Mouse (Mus musculus): Measurements from ENCODE around the gene Prl4a1. TPM values are rescaled to one million over a fixed set of nuclear protein-coding genes. Genes with fewer than 3 reads are reported as not detected.
"Not testable (repeated sequence)": the region's sequence is repeated elsewhere in the genome, so short reads cannot be mapped to it uniquely, and the experiment has no call there.

Prl4a1 gene
- polyA plus RNA-seq (2011; ENCODE audit: insufficient read depth, insufficient read length, low read depth, missing spikeins) = not detected in 2 replicates

DNA sequence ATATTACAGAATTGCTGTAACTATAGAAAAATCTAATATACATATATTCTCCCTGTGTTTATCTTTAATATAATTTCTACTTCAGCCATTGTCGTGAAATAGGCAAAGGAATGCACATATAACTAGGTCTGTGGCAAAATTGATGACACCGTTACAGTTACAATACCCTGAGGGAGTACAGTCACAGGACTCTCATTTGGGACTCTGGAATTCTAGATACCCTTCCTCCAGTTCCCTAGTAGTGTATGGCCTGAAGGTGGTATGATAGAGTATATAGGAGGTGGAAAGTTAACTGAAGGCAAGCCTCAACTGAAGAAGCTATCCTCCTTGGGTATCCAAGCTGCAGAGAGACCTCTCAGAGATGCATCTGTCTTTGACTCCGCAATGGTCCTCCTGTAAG is at the start of gene Prl4a1:
Prl4a1 (plus strand) TSS at position 301 of the 400 bp plus-strand sequence.
- H3K4me3 ChIP-seq (ENCODE audit: low read depth, low read length) = no peak within 1 kb of the TSS
- no peak within 1 kb of the TSS for H3K9ac ChIP-seq (ENCODE audit: low read depth, poor library complexity, severe bottlenecking)
- H3K27me3 ChIP-seq (ENCODE audit: control insufficient read depth, insufficient read depth, low read length, poor library complexity, severe bottlenecking) = no peaks in the 10 kb centered on the region
- no peaks in the 10 kb centered on the region for H3K36me3 ChIP-seq (ENCODE audit: control insufficient read depth, insufficient read depth, low read length, poor library complexity, severe bottlenecking)
- H3K9me3 ChIP-seq (replicated peaks; ENCODE audit: control insufficient read depth, insufficient read depth, low read length, poor library complexity, severe bottlenecking) = no peaks in the 10 kb centered on the region
- TF ChIP-seq POLR2A (IDR thresholded peaks at IDR 0.05; ENCODE audit: insufficient read depth, low read length) = no peak
- no peak for TF ChIP-seq CTCF (IDR thresholded peaks at IDR 0.05; ENCODE audit: low read depth, low read length)
- no peak for TF ChIP-seq EP300 (IDR thresholded peaks at IDR 0.05; ENCODE audit: insufficient read depth, low read depth, low read length)
- no peak within 1 kb of the TSS for H3K27ac ChIP-seq (ENCODE audit: insufficient read depth, low read length)
- no peaks in the 10 kb centered on the region for H3K4me1 ChIP-seq (ENCODE audit: control insufficient read depth, insufficient read depth, low read length)

DNA sequence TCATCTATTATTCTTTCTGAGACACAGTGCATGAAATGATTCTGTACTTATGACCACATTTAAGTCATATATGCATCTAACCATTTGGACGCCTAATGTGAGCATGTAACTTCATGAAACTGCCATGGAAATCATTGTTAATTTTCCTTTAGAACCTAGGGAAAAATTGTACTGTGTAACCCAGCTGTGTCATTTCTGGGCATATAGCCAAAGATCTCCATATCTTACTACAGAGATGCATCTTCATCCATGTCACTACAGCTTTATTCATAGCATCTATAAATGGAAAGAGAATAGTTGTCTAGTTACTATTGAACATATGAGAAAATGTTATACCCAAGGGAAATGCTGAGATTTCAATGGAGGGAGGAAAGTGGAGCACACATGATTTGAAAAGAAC is 43.1 kb upstream of the Prl4a1 start:
- Histone ChIP-seq H3K27me3 (ENCODE audit: control insufficient read depth, insufficient read depth, low read length, poor library complexity, severe bottlenecking) (no peaks in the 10 kb centered on the region), H3K4me1 (ENCODE audit: control insufficient read depth, insufficient read depth, low read length) (no peaks in the 10 kb centered on the region), H3K36me3 (ENCODE audit: control insufficient read depth, insufficient read depth, low read length, poor library complexity, severe bottlenecking) (no peaks in the 10 kb centered on the region), H3K9me3 (replicated peaks; ENCODE audit: control insufficient read depth, insufficient read depth, low read length, poor library complexity, severe bottlenecking) (no peaks in the 10 kb centered on the region), H3K27ac (ENCODE audit: insufficient read depth, low read length) (no peak overlapping the region), H3K4me3 (ENCODE audit: low read depth, low read length) (no peak overlapping the region), H3K9ac (ENCODE audit: low read depth, poor library complexity, severe bottlenecking) (no peak overlapping the region)
- TF ChIP-seq POLR2A (IDR thresholded peaks at IDR 0.05; ENCODE audit: insufficient read depth, low read length) (no peak), CTCF (IDR thresholded peaks at IDR 0.05; ENCODE audit: low read depth, low read length) (no peak), EP300 (IDR thresholded peaks at IDR 0.05; ENCODE audit: insufficient read depth, low read depth, low read length) (no peak)

DNA sequence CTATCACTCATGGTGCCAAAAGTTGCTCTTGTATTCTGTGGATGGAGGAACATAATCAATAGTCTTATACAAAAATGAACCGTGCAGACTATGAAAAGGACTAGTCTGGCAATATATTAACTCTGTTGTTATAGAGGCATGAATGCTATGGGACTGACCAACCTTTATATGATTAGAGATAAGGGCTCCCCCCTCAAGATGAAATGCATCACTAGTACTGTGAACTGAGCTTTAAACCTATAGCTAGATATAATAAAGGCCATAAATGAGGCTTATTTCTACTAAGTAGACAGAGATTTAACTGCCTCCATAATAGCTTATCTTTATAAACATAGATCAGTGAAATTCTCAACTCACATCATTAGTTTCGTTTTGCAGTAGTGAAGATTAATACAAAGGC is 41.7 kb upstream of the Prl4a1 start:
- not testable (repeated sequence) for H3K9me3 ChIP-seq (replicated peaks; ENCODE audit: control insufficient read depth, insufficient read depth, low read length, poor library complexity, severe bottlenecking); H3K4me1 ChIP-seq (ENCODE audit: control insufficient read depth, insufficient read depth, low read length); H3K27ac ChIP-seq (ENCODE audit: insufficient read depth, low read length)

DNA sequence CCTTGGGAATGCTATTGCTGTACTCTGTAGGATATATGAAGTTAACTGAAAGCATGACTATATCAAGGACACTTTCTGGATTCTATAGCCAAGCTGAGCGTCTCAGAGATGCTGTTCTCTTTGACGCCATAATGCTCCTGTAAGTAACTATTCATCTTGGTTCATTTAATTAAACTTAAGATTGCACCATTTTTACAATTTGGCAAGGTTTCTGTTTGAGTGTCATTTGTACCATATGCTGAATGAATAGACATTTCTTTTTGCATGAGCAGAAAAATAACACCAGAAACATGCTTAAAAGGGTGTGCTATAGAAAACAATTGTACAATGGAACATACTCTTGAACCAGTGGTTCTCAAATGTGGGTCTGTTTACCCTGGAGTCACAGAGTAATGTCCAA is 38.4 kb upstream of the Prl4a1 start:
- no peak overlapping the region for H3K27ac ChIP-seq (ENCODE audit: insufficient read depth, low read length)
- no peaks in the 10 kb centered on the region for H3K9me3 ChIP-seq (replicated peaks; ENCODE audit: control insufficient read depth, insufficient read depth, low read length, poor library complexity, severe bottlenecking)
- TF ChIP-seq POLR2A (IDR thresholded peaks at IDR 0.05; ENCODE audit: insufficient read depth, low read length) (no peak), EP300 (IDR thresholded peaks at IDR 0.05; ENCODE audit: insufficient read depth, low read depth, low read length) (no peak), CTCF (IDR thresholded peaks at IDR 0.05; ENCODE audit: low read depth, low read length) (no peak)
- no peak overlapping the region for H3K9ac ChIP-seq (ENCODE audit: low read depth, poor library complexity, severe bottlenecking)
- no peak overlapping the region for H3K4me3 ChIP-seq (ENCODE audit: low read depth, low read length)
- no peaks in the 10 kb centered on the region for H3K4me1 ChIP-seq (ENCODE audit: control insufficient read depth, insufficient read depth, low read length)
- no peaks in the 10 kb centered on the region for H3K27me3 ChIP-seq (ENCODE audit: control insufficient read depth, insufficient read depth, low read length, poor library complexity, severe bottlenecking)
- H3K36me3 ChIP-seq (ENCODE audit: control insufficient read depth, insufficient read depth, low read length, poor library complexity, severe bottlenecking) = no peaks in the 10 kb centered on the region

More for the DNA sequence above, 41.7 kb upstream of the Prl4a1 start:
- H3K27me3 ChIP-seq (ENCODE audit: control insufficient read depth, insufficient read depth, low read length, poor library complexity, severe bottlenecking); H3K4me3 ChIP-seq (ENCODE audit: low read depth, low read length); H3K9ac ChIP-seq (ENCODE audit: low read depth, poor library complexity, severe bottlenecking); H3K36me3 ChIP-seq (ENCODE audit: control insufficient read depth, insufficient read depth, low read length, poor library complexity, severe bottlenecking): not testable (repeated sequence)

DNA sequence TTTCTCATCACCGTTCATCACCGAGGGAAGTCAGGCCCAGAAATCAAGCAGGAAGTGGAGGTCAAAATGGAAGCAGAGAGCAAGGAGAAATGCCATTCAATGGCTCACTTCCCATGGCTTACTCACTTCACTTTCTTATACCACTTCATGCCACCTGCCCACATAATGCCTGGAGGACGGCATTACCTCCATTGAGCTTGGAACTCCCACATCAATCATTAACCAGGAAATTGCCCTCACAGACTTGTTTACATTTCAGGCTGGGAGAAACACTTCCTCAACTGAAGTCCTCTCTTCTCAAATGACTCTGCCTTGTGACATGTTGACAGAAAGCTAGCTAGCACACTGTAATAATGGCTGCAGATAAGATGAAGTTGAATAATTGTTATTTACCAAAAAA is 19.5 kb upstream of the Prl4a1 start:
- H3K27me3 ChIP-seq (ENCODE audit: control insufficient read depth, insufficient read depth, low read length, poor library complexity, severe bottlenecking); H3K27ac ChIP-seq (ENCODE audit: insufficient read depth, low read length); H3K4me3 ChIP-seq (ENCODE audit: low read depth, low read length); H3K36me3 ChIP-seq (ENCODE audit: control insufficient read depth, insufficient read depth, low read length, poor library complexity, severe bottlenecking); H3K9ac ChIP-seq (ENCODE audit: low read depth, poor library complexity, severe bottlenecking); H3K4me1 ChIP-seq (ENCODE audit: control insufficient read depth, insufficient read depth, low read length); H3K9me3 ChIP-seq (replicated peaks; ENCODE audit: control insufficient read depth, insufficient read depth, low read length, poor library complexity, severe bottlenecking): not testable (repeated sequence)

DNA sequence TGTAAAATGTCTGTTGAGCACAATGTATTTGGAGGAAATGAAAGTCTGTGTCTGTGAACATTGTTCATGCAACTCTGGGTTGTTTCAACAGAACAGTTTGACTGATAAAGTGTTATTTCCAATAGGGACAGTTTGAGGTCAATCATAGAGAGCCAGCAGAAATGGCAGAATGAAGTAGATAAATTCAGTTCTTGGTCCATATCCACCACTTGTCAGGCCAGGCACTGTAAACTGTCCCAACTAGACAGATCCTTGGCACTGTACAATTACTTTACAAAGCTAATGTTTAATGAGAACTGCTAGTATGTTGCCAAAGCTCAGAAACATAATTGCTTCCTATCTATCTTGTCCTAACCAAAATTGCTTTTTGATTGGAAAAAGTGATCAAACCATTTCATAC is 13.3 kb downstream of the Prl4a1 start:
- no peak for TF ChIP-seq CTCF (IDR thresholded peaks at IDR 0.05; ENCODE audit: low read depth, low read length)
- TF ChIP-seq POLR2A (IDR thresholded peaks at IDR 0.05; ENCODE audit: insufficient read depth, low read length) = no peak
- no peak for TF ChIP-seq EP300 (IDR thresholded peaks at IDR 0.05; ENCODE audit: insufficient read depth, low read depth, low read length)
- H3K4me3 ChIP-seq (ENCODE audit: low read depth, low read length) = no peak overlapping the region
- H3K4me1 ChIP-seq (ENCODE audit: control insufficient read depth, insufficient read depth, low read length) = no peaks in the 10 kb centered on the region
- no peaks in the 10 kb centered on the region for H3K36me3 ChIP-seq (ENCODE audit: control insufficient read depth, insufficient read depth, low read length, poor library complexity, severe bottlenecking)
- H3K27ac ChIP-seq (ENCODE audit: insufficient read depth, low read length) = no peak overlapping the region
- no peaks in the 10 kb centered on the region for H3K27me3 ChIP-seq (ENCODE audit: control insufficient read depth, insufficient read depth, low read length, poor library complexity, severe bottlenecking)
- no peak overlapping the region for H3K9ac ChIP-seq (ENCODE audit: low read depth, poor library complexity, severe bottlenecking)
- H3K9me3 ChIP-seq (replicated peaks; ENCODE audit: control insufficient read depth, insufficient read depth, low read length, poor library complexity, severe bottlenecking) = no peaks in the 10 kb centered on the region

Measured in ES-Bruce4 (cell line).